Mouse (Mus musculus): ENCODE results near the gene Idua.

DNA sequence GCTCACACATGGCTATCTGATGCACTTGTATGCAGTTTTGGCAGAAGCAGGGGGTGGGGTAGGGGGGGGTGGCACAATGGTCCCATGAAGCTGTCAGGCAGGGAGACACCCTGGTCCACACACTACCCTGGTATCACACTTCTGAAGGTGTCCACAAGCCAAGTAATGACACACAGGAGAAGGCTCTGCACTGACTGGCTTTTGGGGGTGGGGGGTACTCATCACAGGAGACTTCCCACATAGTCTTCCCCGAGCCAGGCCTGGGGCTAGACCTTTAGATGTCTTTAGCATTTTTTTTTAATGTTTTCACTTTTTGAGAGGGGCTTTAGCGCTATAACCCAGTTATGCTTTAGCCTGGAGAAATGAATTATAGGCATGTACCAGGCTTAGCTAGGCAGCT lies 12.8 kb upstream of the Idua start:
- TF ChIP-seq USF1 (IDR thresholded peaks at IDR 0.05; ENCODE audit: low read depth), result no peak
- TF ChIP-seq TCF12 (IDR thresholded peaks at IDR 0.05; ENCODE audit: insufficient read depth, poor library complexity, severe bottlenecking), result no peak
- TF ChIP-seq POLR2AphosphoS2 (IDR thresholded peaks at IDR 0.05; ENCODE audit: insufficient read length, low read depth), result no peak
- TF ChIP-seq MAX (IDR thresholded peaks at IDR 0.05; ENCODE audit: low read depth), result no peak
- TF ChIP-seq POLR2A (IDR thresholded peaks at IDR 0.05; ENCODE audit: insufficient read length, low read depth), result no peak
- TF ChIP-seq MYOD1 (IDR thresholded peaks at IDR 0.05; ENCODE audit: control insufficient read depth in 1 of 3, insufficient read length in 2 of 3, low read depth in 2 of 3), result no peak
- no peak for TF ChIP-seq E2F4 (IDR thresholded peaks at IDR 0.05; ENCODE audit: insufficient read depth)

Data from myocyte (in vitro differentiated cells).